Mouse (Mus musculus): Measurements from ENCODE around the gene Ddx31.

- no peak for TF ChIP-seq CTCF (conservative IDR thresholded peaks at IDR 0.05; ENCODE audit: insufficient read depth, insufficient read length, low read depth, low read length)
- TF ChIP-seq POLR2A (IDR thresholded peaks at IDR 0.05; ENCODE audit: low read depth, low read length), result no peak
Measured at GRCm38 (mm10) chr2:28903871-28904270, 63.7 kb downstream of the Ddx31 start.

Data from kidney, adult 2 months (tissue).